Mouse (Mus musculus) cerebellum, adult 2 months (tissue): ENCODE data around the gene Zc3h6. TPM values are rescaled to one million over a fixed set of nuclear protein-coding genes. Genes with fewer than 3 reads are reported as not detected.
A peak's percentile ranks its signal among the peaks of the same experiment; 100 is the strongest.
"Not testable (repeated sequence)": the region's sequence is repeated elsewhere in the genome, so short reads cannot be mapped to it uniquely, and the experiment has no call there.

Experiments
- DNase-seq, 2 experiments: peaks; one replicate each; pipeline ENCODE4 v3.0.0; 2021
- H3K27ac ChIP-seq: fragments of 200-500 bp; 2 replicates; pipeline ENCODE4 v1.5.1; 2012; ENCODE audit warnings: low read length, control low read depth, inconsistent platforms; ENCODE audit not compliant: insufficient read depth
- H3K27me3 ChIP-seq: fragments of 200-500 bp; 2 replicates; pipeline ENCODE4 v1.6.1; 2012; ENCODE audit warnings: inconsistent platforms, mild to moderate bottlenecking, low read length, moderate library complexity; ENCODE audit not compliant: control insufficient read depth, insufficient read depth
- H3K4me1 ChIP-seq: fragments of 200-500 bp; 2 replicates; pipeline ENCODE4 v1.6.1; 2011; ENCODE audit warnings: low read length; ENCODE audit not compliant: control insufficient read depth, insufficient read depth
- H3K4me3 ChIP-seq: fragments of 200-500 bp; replicated peaks from 2 replicates; pipeline ENCODE3; 2011; ENCODE audit warnings: mild to moderate bottlenecking, low read depth, low read length, control low read depth; ENCODE audit not compliant: insufficient read depth
- CTCF ChIP-seq: fragments of 200-500 bp; IDR thresholded peaks from 2 replicates; pipeline ENCODE4 v1.5.1; 2011; ENCODE audit warnings: low read depth, mild to moderate bottlenecking, control low read depth, low read length, moderate library complexity, borderline replicate concordance; ENCODE audit not compliant: insufficient read depth
- POLR2A ChIP-seq: fragments of 200-500 bp; IDR thresholded peaks from 2 replicates; pipeline ENCODE4 v1.6.1; 2011; ENCODE audit warnings: low read length, control low read depth, borderline replicate concordance; ENCODE audit not compliant: insufficient read depth
- WGBS: fragments of 180-500 bp; shearing (Covaris S2); methylation state at CpG from one replicate; pipeline ENCODE4 v1.1.7; 2018; 5-methylcytosine and 5-hydroxymethylcytosine counted together
- polyA plus RNA-seq: library from polyadenylated mRNA; depleted of rRNA; stranded (reverse); fragments of >200 nt; gene quantifications from 2 replicates; pipeline ENCODE4 v1.2.3, GENCODE M21; 2012

Gene Zc3h6
- polyA plus RNA-seq, 1 experiment, result 7.8 TPM

DNA sequence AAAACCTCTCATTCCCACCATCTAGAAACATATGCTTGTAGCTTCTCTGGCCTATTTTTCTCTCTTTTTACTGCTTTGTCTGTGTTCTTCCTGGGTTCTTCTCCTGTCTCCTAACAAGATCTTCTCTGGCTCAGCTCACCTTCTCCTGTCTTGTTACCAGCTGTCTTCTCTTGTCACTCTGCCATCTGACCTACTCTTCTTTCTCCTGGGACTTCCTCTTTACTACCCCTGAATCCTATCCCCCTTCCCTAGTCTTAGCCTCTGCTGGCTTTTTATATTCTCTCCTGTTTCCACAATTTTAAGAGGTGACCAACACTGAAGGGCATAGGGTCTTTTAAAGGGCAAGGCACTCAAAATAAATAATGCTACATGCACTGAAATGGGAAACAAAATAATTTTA is 37.7 kb downstream of the Zc3h6 start:
- H3K4me3 ChIP-seq, result no peak overlapping the region
- H3K27me3 ChIP-seq, result no peaks in the 10 kb centered on the region
- TF ChIP-seq POLR2A (no peak), CTCF (no peak)
- no peaks in the 10 kb centered on the region; the same call in none of the 2 replicates for H3K4me1 ChIP-seq
- peak in 1 of 2 experiments; percentile 26 for DNase-seq
- no peak overlapping the region for H3K27ac ChIP-seq

DNA sequence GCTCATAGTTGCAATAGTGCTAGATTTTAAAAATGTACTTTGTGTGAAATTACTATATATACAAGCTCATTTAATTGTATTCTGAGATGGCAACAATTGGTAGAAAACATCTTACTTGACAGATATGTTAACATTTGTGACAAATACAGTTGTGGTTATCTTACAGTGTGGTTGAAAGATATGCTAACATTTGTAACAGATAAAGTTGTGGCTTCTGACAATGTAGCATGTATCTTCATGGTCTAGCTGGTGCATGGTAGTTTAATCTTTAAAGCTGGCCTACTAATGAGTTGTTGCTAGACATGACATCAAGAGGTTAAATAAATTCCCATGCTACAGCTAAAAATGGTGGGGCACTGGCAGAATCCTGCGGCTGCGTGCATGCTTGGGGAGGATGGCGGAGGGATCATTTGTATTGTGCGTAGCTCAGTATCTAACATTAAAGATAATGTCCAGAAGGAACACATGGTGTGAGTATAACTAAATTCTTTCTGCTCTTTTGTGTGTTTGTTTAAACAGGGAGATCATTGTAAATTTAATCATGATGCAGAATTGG is 39.1 kb downstream of the Zc3h6 start:
- Histone ChIP-seq H3K4me1 (no peaks in the 10 kb centered on the region; the same call in none of the 2 replicates), H3K27me3 (no peaks in the 10 kb centered on the region), H3K4me3 (no peak overlapping the region), H3K27ac (no peak overlapping the region)
- 67% methylated on average over 4 of the region's 4 CpGs for WGBS
- no peak for TF ChIP-seq POLR2A
- no peak for TF ChIP-seq CTCF
- no peak for DNase-seq

DNA sequence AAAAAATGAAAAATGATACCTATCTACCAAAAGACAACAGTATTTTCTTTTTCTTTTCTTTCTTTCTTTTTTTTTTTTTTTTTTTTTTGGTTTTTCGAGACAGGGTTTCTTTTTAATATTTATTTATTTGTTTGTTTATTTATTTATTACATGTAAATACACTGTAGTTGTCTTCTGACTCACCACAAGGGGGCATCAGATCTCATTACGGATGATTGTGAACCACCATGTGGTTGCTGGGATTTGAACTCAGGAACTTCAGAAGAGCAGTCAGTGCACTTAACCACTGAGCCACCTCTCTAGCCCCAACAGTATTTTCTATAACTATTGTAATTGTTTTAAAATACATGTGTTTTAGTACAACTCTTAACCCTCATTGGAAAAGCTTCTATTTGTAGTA is 41.7 kb downstream of the Zc3h6 start:
- not testable (repeated sequence) for H3K4me3 ChIP-seq, H3K27me3 ChIP-seq, H3K27ac ChIP-seq, H3K4me1 ChIP-seq
- peak in 1 of 2 experiments; percentile 17 for DNase-seq
- TF ChIP-seq CTCF, result 0 out of 2 replicates have a peak, but pooled peaks have one; percentile 8
- 80% methylated on average over 2 of the region's 2 CpGs for WGBS

DNA sequence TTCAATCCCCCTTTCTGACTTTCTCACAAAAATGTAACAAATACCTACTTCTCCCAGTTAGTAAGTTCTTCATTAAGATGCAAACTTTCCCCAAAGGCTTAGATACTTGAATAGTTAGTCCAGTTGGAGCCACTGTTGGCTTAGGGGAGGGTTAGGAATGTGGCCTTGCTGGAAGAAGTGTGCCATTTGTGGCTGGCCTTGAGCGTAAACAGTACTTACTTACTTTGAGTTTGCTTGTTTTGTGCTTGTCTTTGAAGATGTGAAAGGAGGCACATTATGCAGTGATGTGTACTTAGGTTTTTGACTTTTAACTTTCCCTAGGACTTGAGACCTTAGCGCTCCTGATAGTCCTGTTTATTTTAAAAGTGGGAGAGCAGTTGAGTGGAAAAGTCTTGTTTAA is 52.9 kb downstream of the Zc3h6 start:
- H3K4me3 ChIP-seq, result no peak overlapping the region
- TF ChIP-seq CTCF (no peak), POLR2A (no peak)
- 96% methylated on average over 2 of the region's 2 CpGs for WGBS
- no peaks in the 10 kb centered on the region for H3K27me3 ChIP-seq
- 0 out of 2 replicates have a peak, but pooled peaks cover 2% of the 10 kb centered on the region for H3K4me1 ChIP-seq
- H3K27ac ChIP-seq, result no peak overlapping the region
- no peak for DNase-seq

DNA sequence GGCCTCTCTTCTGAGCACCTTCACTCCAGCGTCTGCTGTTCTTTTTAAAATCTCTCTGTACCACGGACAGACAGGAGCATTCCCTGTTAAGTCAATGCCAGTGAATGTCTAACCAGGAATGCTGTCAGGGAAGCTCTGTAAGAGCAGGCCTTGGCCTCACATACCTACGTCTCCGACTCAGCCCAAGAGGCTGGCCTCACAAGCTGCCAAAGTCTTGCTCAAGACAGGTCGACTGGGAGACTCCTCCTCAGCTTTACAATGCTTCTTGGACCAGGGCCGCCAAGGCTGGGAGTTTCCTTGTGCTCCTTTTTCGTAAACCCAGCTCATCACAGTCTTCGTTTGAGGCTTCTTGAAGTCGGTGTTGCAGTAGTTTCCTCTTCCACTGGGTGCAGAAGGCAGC is 57.6 kb downstream of the Zc3h6 start:
- no peak overlapping the region for H3K4me3 ChIP-seq
- TF ChIP-seq CTCF (no peak), POLR2A (no peak)
- H3K27me3 ChIP-seq, result no peaks in the 10 kb centered on the region
- no peaks in the 10 kb centered on the region for H3K4me1 ChIP-seq
- H3K27ac ChIP-seq, result no peak overlapping the region
- no peak for DNase-seq
- 83% methylated on average over 9 of the region's 9 CpGs for WGBS

DNA sequence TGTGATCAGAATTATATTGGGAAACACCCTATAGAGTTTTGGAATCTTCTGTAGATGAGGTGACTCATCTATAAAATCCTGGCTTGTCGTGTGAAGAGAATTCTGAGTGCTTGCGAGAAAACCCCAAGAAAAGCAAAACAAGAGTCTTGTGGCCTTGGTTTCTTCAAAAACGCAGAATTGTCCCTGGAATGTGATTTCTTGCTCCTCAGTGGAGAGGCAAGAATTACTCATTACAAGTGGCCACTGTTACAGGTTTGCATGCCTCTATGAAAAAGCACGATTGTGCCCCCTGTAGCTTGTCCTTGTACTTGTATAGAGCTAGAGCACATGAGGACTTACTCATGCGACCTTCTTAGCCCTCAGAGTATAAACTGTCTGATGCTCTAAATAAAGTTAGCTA is 68.2 kb downstream of the Zc3h6 start:
- Histone ChIP-seq H3K27me3 (no peaks in the 10 kb centered on the region), H3K4me1 (no peaks in the 10 kb centered on the region), H3K4me3 (no peak overlapping the region), H3K27ac (no peak overlapping the region)
- no peak for DNase-seq
- WGBS, result 80% methylated on average over 5 of the region's 5 CpGs
- TF ChIP-seq POLR2A (no peak), CTCF (no peak)

DNA sequence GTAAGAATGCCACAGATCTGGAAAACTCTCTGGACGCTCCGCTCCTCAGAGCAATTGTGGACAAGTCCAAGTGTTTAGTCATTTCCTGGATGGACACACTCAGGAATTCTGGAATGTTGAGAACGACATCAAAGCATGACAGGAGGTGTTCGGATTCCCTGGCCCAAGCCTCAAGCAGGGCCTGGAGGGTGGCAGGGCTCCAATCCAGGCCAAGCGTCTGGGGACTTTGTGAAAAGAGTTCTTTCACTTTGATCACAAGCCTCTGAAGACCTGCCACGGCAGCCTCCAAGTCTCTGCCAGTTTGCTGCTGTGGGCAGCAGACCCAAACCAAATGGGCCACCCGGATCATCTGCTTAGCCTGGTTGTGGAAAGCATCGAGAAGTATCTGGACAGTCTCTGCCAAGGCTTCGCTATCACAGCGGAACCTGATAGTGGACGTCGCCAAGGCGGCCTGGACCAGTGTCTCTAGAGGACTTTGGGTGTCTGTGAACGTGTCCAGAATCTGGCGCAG is 71.3 kb downstream of the Zc3h6 start:
- Histone ChIP-seq H3K27ac (no peak overlapping the region), H3K4me3 (peak overlapping the region; percentile 52), H3K4me1 (no peaks in the 10 kb centered on the region), H3K27me3 (no peaks in the 10 kb centered on the region)
- 15% methylated on average over 15 of the region's 15 CpGs for WGBS
- TF ChIP-seq POLR2A (no peak), CTCF (no peak)
- DNase-seq, result peak; percentile 30 to 55

DNA sequence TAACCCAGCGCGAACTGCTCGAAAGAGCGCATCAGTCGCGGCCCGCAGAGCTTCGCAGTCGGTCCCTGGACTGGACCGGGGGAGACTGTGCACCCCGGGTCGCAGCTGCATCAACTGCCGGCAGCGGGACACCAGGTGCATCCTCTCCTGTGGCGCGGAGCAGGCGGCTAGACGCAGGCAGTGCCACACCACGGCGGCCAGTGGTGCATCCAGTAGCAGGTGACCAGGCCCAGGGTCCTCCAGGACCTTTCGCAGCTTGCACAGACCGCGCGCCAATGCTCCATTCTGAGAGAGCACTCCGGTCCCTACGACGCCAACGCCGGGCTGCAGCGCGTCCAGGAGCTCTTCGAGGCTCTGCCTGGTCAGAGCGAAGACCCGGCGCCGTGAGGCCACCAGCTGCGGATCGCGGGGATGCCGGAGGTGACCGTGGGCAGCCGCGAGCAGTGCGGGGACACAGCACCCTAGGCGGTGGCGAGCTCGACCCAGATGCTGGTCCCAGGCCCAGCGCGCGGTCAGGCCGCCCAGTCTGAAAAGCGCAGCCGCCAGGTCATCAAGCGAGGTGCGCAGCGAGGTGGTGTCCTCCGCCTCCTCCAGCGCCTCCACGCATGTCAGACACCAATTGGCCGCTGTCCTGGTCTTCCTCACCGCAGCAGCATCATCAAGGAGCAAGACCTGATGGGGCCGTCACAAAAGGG is 71.9 kb downstream of the Zc3h6 start:
- Histone ChIP-seq H3K4me1 (no peaks in the 10 kb centered on the region), H3K27ac (no peak overlapping the region), H3K4me3 (peak overlapping the region; percentile 52), H3K27me3 (no peaks in the 10 kb centered on the region)
- TF ChIP-seq POLR2A, result no peak
- no peak for TF ChIP-seq CTCF
- under 1% methylated on average over 62 of the region's 62 CpGs for WGBS
- peak; percentile 63 to 70 for DNase-seq
